Mouse (Mus musculus): ENCODE measurements around the gene Pknox2.

Pknox2 gene

GRCm38 (mm10) chr9:36976596-36977362, 170.4 kb downstream of the Pknox2 start:
- DNase-seq = no peak

- peak; percentile 64 for DNase-seq
These were observed 173.6 kb downstream of the Pknox2 start for GRCm38 (mm10) chr9:36973486-36974227.

- DNase-seq = peak; percentile 96
These were observed 175.1 kb downstream of the Pknox2 start for GRCm38 (mm10) chr9:36972089-36972488.

- DNase-seq = no peak
These were observed 176.1 kb downstream of the Pknox2 start for GRCm38 (mm10) chr9:36971066-36971465.

- peak; percentile 87 for DNase-seq
These were observed 176.6 kb downstream of the Pknox2 start for GRCm38 (mm10) chr9:36970651-36971050.

- no peak for DNase-seq
These were observed 178.1 kb downstream of the Pknox2 start for GRCm38 (mm10) chr9:36969131-36969530.

- DNase-seq = peak; percentile 79
These were observed 178.5 kb downstream of the Pknox2 start for GRCm38 (mm10) chr9:36968713-36969112.

GRCm38 (mm10) chr9:36968236-36968635, 179.0 kb downstream of the Pknox2 start:
- no peak for DNase-seq

- peak; percentile 78 for DNase-seq
These were observed 181.5 kb downstream of the Pknox2 start for GRCm38 (mm10) chr9:36965720-36966119.

- peak; percentile 51 for DNase-seq
These were observed 183.0 kb downstream of the Pknox2 start for GRCm38 (mm10) chr9:36964230-36964629.

GRCm38 (mm10) chr9:36963512-36963911, 183.7 kb downstream of the Pknox2 start:
- no peak for DNase-seq

GRCm38 (mm10) chr9:36961874-36962273, 185.3 kb downstream of the Pknox2 start:
- DNase-seq = no peak

GRCm38 (mm10) chr9:36961153-36961552, 186.1 kb downstream of the Pknox2 start:
- no peak for DNase-seq

GRCm38 (mm10) chr9:36951133-36951484, 196.1 kb downstream of the Pknox2 start:
- DNase-seq = no peak

- peak; percentile 85 for DNase-seq
These were observed 196.7 kb downstream of the Pknox2 start for GRCm38 (mm10) chr9:36950271-36951132.

GRCm38 (mm10) chr9:36948181-36948580, 199.0 kb downstream of the Pknox2 start:
- DNase-seq = no peak

GRCm38 (mm10) chr9:36947056-36947694, 200.0 kb downstream of the Pknox2 start:
- no peak for DNase-seq

GRCm38 (mm10) chr9:36944843-36945242, 202.4 kb downstream of the Pknox2 start:
- no peak for DNase-seq

GRCm38 (mm10) chr9:36942561-36942960, 204.6 kb downstream of the Pknox2 start:
- DNase-seq = no peak

GRCm38 (mm10) chr9:36942131-36942530, 205.1 kb downstream of the Pknox2 start:
- DNase-seq = no peak

GRCm38 (mm10) chr9:36941565-36941964, 205.6 kb downstream of the Pknox2 start:
- DNase-seq = peak; percentile 61

- peak; percentile 73 for DNase-seq
These were observed 208.6 kb downstream of the Pknox2 start for GRCm38 (mm10) chr9:36938601-36939078.

Data from retina, postnatal 1 day (tissue).